Mouse (Mus musculus): ENCODE results near the gene Plac1. TPM values are rescaled to one million over a fixed set of nuclear protein-coding genes. Genes with fewer than 3 reads are reported as not detected.
"Not testable (repeated sequence)": the region's sequence is repeated elsewhere in the genome, so short reads cannot be mapped to it uniquely, and the experiment has no call there.

Plac1 gene
- polyA plus RNA-seq, 1 experiment from 2014 or later = 10.2 TPM

DNA sequence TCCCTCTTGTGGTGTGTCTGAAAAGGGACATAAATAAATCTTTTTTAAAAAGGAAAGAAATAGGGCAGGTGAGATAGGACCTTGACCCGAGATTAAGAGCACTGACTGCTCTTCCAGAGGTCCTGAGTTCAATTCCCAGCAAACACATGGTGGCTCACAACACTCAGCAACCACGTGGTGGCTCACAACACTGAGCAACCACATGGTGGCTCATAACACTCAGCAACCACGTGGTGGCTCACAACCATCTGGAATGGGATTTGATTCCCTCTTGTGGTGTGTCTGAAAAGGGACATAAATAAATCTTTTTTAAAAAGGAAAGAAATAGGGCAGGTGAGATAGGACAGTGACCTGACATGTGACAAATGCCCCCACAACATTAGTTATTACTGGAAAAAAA lies 215.6 kb downstream of the Plac1 start:
- peaks cover 13% of the 10 kb centered on the region for H3K4me1 ChIP-seq
- not testable (repeated sequence) for H3K4me3 ChIP-seq; H3K27ac ChIP-seq; H3K9me3 ChIP-seq (replicated peaks); H3K27me3 ChIP-seq (ENCODE audit: low read depth, poor library complexity, severe bottlenecking); H3K36me3 ChIP-seq
- peak; percentile 36 for DNase-seq (ENCODE audit: low spot score)
- 17% methylated on average over 3 of the region's 3 CpGs for WGBS

- Histone ChIP-seq H3K9me3 (replicated peaks) (no peaks in the 10 kb centered on the region), H3K27me3 (ENCODE audit: low read depth, poor library complexity, severe bottlenecking) (no peaks in the 10 kb centered on the region), H3K4me3 (no peak overlapping the region), H3K36me3 (peaks cover 5% of the 10 kb centered on the region), H3K27ac (no peak overlapping the region), H3K4me1 (peaks cover 9% of the 10 kb centered on the region; the same call in 1 of the 2 replicates)
- WGBS = 90% methylated on average over 2 of the region's 2 CpGs
- no peak for DNase-seq (ENCODE audit: low spot score)
Measured at GRCm38 (mm10) chrX:53023021-53023420, 216.9 kb downstream of the Plac1 start.

MicroRNAs within 50 kb of the gene (microRNA counts, 519-probe panel; counts per million panel counts)
- 7,312 counts per million, percentile 97 among the panel's probes with 10 or more counts for microRNA mmu-miR-322
- microRNA mmu-miR-351 = 684 counts per million, percentile 72 among the panel's probes with 10 or more counts
- 684 counts per million, percentile 72 among the panel's probes with 10 or more counts for microRNA mmu-miR-450a-3p
- microRNA mmu-miR-450a-5p = 5,355 counts per million, percentile 89 among the panel's probes with 10 or more counts
- 684 counts per million, percentile 72 among the panel's probes with 10 or more counts for microRNA mmu-miR-450b-3p
- 684 counts per million, percentile 72 among the panel's probes with 10 or more counts for microRNA mmu-miR-450b-5p
- microRNA mmu-miR-503 = 684 counts per million, percentile 72 among the panel's probes with 10 or more counts
- microRNA mmu-miR-542-3p = 684 counts per million, percentile 72 among the panel's probes with 10 or more counts
- 4,130 counts per million, percentile 80 among the panel's probes with 10 or more counts for microRNA mmu-miR-542-5p

Small RNA genes within 50 kb of the gene (microRNA-seq; reads per million reads assigned to microRNA genes)
- 37,055 reads per million, percentile 99 among the genes with 10 or more reads in this experiment for gene Mir322
- gene Mir351 = 5,575 reads per million, percentile 91 among the genes with 10 or more reads in this experiment
- 53.3 reads per million, percentile 42 among the genes with 10 or more reads in this experiment for gene Mir450-1
- gene Mir450-2 = 11.4 reads per million, percentile 20 among the genes with 10 or more reads in this experiment
- 505 reads per million, percentile 66 among the genes with 10 or more reads in this experiment for gene Mir450b
- gene Mir503 = 1,358 reads per million, percentile 79 among the genes with 10 or more reads in this experiment
- 983 reads per million, percentile 73 among the genes with 10 or more reads in this experiment for gene Mir542

Other genes starting within 250 kb of the Plac1 start
- gene Fam122b, start 29.7 kb upstream of the Plac1 start, polyA plus RNA-seq (2016; fragmentation: Nextera tagmentation; extraction: Ambion mirVana) = 6.8 and 10.3 TPM in 2 replicates
- gene Fam122c, start 33.3 kb upstream of the Plac1 start, polyA plus RNA-seq (2016; fragmentation: Nextera tagmentation; extraction: Ambion mirVana) = not detected in 2 replicates
- gene Mospd1, start 130.4 kb upstream of the Plac1 start, polyA plus RNA-seq (2016; fragmentation: Nextera tagmentation; extraction: Ambion mirVana) = 29.6 and 35.1 TPM in 2 replicates
- gene Etd, start 194.8 kb upstream of the Plac1 start, polyA plus RNA-seq (2016; fragmentation: Nextera tagmentation; extraction: Ambion mirVana) = not detected in 2 replicates